Mouse (Mus musculus): ENCODE measurements at regions not wholly inside any gene's neighbourhood (a gene's known extent, or its start where the extent isn't known, plus 50 kb on each side); places are given as distances from the start of the nearest gene placed in this dataset.

- DNase-seq (ENCODE audit: low spot score), result no peak
- H3K27me3 ChIP-seq (replicated peaks; ENCODE audit: low read depth, poor library complexity, severe bottlenecking), result no peaks in the 10 kb centered on the region
- H3K27ac ChIP-seq (replicated peaks), result no peak overlapping the region
- H3K9me3 ChIP-seq, result no peaks in the 10 kb centered on the region
- H3K4me1 ChIP-seq, result peaks cover 17% of the 10 kb centered on the region
- H3K36me3 ChIP-seq (replicated peaks), result no peaks in the 10 kb centered on the region
- no peak overlapping the region for H3K4me3 ChIP-seq
- WGBS, result 67% methylated on average over 1 of the region's 1 CpGs
Observed at GRCm38 (mm10) chr19:14035371-14035770, 122.0 kb downstream of the Olfr1505 start.

GRCm38 (mm10) chr19:14035785-14036184 lies 122.5 kb downstream of the Olfr1505 start:
- H3K4me1 ChIP-seq, result peaks cover 17% of the 10 kb centered on the region
- H3K9me3 ChIP-seq, result no peaks in the 10 kb centered on the region
- H3K27me3 ChIP-seq (replicated peaks; ENCODE audit: low read depth, poor library complexity, severe bottlenecking), result no peaks in the 10 kb centered on the region
- H3K36me3 ChIP-seq (replicated peaks), result no peaks in the 10 kb centered on the region
- H3K27ac ChIP-seq (replicated peaks), result no peak overlapping the region
- no peak overlapping the region for H3K4me3 ChIP-seq
- 49% methylated on average over 1 of the region's 1 CpGs for WGBS
- DNase-seq (ENCODE audit: low spot score), result no peak

- no peak overlapping the region for H3K27ac ChIP-seq (replicated peaks)
Observed at GRCm38 (mm10) chr19:14036750-14037149, 123.4 kb downstream of the Olfr1505 start.

GRCm38 (mm10) chr19:14042753-14043152 lies 129.4 kb downstream of the Olfr1505 start:
- WGBS, result 49% methylated on average over 5 of the region's 5 CpGs
- no peaks in the 10 kb centered on the region for H3K4me1 ChIP-seq

More at GRCm38 (mm10) chr19:14036750-14037149, 123.4 kb downstream of the Olfr1505 start:
- H3K36me3 ChIP-seq (replicated peaks), result no peaks in the 10 kb centered on the region
- DNase-seq (ENCODE audit: low spot score), result no peak
- no peak overlapping the region for H3K4me3 ChIP-seq
- no peaks in the 10 kb centered on the region for H3K9me3 ChIP-seq
- peaks cover 17% of the 10 kb centered on the region for H3K4me1 ChIP-seq
- 41% methylated on average over 1 of the region's 1 CpGs for WGBS
- H3K27me3 ChIP-seq (replicated peaks; ENCODE audit: low read depth, poor library complexity, severe bottlenecking), result no peaks in the 10 kb centered on the region

GRCm38 (mm10) chr19:14045456-14045855 lies 132.1 kb downstream of the Olfr1505 start:
- WGBS, result 65% methylated on average over 2 of the region's 2 CpGs
- no peaks in the 10 kb centered on the region for H3K9me3 ChIP-seq
- H3K36me3 ChIP-seq (replicated peaks), result no peaks in the 10 kb centered on the region
- H3K4me3 ChIP-seq, result no peak overlapping the region
- no peak overlapping the region for H3K27ac ChIP-seq (replicated peaks)
- H3K27me3 ChIP-seq (replicated peaks; ENCODE audit: low read depth, poor library complexity, severe bottlenecking), result no peaks in the 10 kb centered on the region
- H3K4me1 ChIP-seq, result no peaks in the 10 kb centered on the region
- DNase-seq (ENCODE audit: low spot score), result no peak

More at GRCm38 (mm10) chr19:14042753-14043152, 129.4 kb downstream of the Olfr1505 start:
- H3K27me3 ChIP-seq (replicated peaks; ENCODE audit: low read depth, poor library complexity, severe bottlenecking), result no peaks in the 10 kb centered on the region
- no peaks in the 10 kb centered on the region for H3K36me3 ChIP-seq (replicated peaks)
- H3K9me3 ChIP-seq, result no peaks in the 10 kb centered on the region
- H3K4me3 ChIP-seq, result no peak overlapping the region
- no peak for DNase-seq (ENCODE audit: low spot score)
- no peak overlapping the region for H3K27ac ChIP-seq (replicated peaks)

- 89% methylated on average over 4 of the region's 4 CpGs for WGBS
Observed at GRCm38 (mm10) chr19:14052052-14052451, 138.7 kb downstream of the Olfr1505 start.

GRCm38 (mm10) chr19:14080538-14080937 lies 167.2 kb downstream of the Olfr1505 start:
- no peak overlapping the region for H3K27ac ChIP-seq (replicated peaks)
- DNase-seq (ENCODE audit: low spot score), result peak; percentile 39
- H3K27me3 ChIP-seq (replicated peaks; ENCODE audit: low read depth, poor library complexity, severe bottlenecking), result no peaks in the 10 kb centered on the region
- 14% methylated on average over 2 of the region's 2 CpGs for whole genome bisulfite sequencing
- H3K36me3 ChIP-seq (replicated peaks), result no peaks in the 10 kb centered on the region
- H3K4me1 ChIP-seq, result no peaks in the 10 kb centered on the region
- no peak overlapping the region for H3K4me3 ChIP-seq
- peaks cover 9% of the 10 kb centered on the region; the same call in 1 of the 2 replicates for H3K9me3 ChIP-seq

More at GRCm38 (mm10) chr19:14052052-14052451, 138.7 kb downstream of the Olfr1505 start:
- Histone ChIP-seq H3K27ac (replicated peaks) (no peak overlapping the region), H3K36me3 (replicated peaks) (no peaks in the 10 kb centered on the region), H3K4me3 (no peak overlapping the region), H3K4me1 (no peaks in the 10 kb centered on the region), H3K9me3 (no peaks in the 10 kb centered on the region), H3K27me3 (replicated peaks; ENCODE audit: low read depth, poor library complexity, severe bottlenecking) (no peaks in the 10 kb centered on the region)
- DNase-seq (ENCODE audit: low spot score), result no peak

GRCm38 (mm10) chr19:14084726-14085125 lies 171.4 kb downstream of the Olfr1505 start:
- H3K27me3 ChIP-seq (replicated peaks; ENCODE audit: low read depth, poor library complexity, severe bottlenecking), result no peaks in the 10 kb centered on the region

GRCm38 (mm10) chr19:14090106-14090505 lies 176.8 kb downstream of the Olfr1505 start:
- Histone ChIP-seq H3K27me3 (replicated peaks; ENCODE audit: low read depth, poor library complexity, severe bottlenecking) (no peaks in the 10 kb centered on the region), H3K27ac (replicated peaks) (no peak overlapping the region), H3K4me3 (no peak overlapping the region), H3K36me3 (replicated peaks) (no peaks in the 10 kb centered on the region), H3K9me3 (no peaks in the 10 kb centered on the region), H3K4me1 (peaks cover 11% of the 10 kb centered on the region; the same call in 1 of the 2 replicates)
- WGBS, result 93% methylated on average over 3 of the region's 3 CpGs
- DNase-seq (ENCODE audit: low spot score), result no peak

More at GRCm38 (mm10) chr19:14084726-14085125, 171.4 kb downstream of the Olfr1505 start:
- DNase-seq (ENCODE audit: low spot score), result no peak
- H3K4me1 ChIP-seq, result no peaks in the 10 kb centered on the region
- H3K27ac ChIP-seq (replicated peaks), result no peak overlapping the region
- H3K36me3 ChIP-seq (replicated peaks), result no peaks in the 10 kb centered on the region
- peaks cover 9% of the 10 kb centered on the region; the same call in 1 of the 2 replicates for H3K9me3 ChIP-seq
- 81% methylated on average over 3 of the region's 3 CpGs for WGBS
- H3K4me3 ChIP-seq, result no peak overlapping the region

- no peak overlapping the region for H3K4me3 ChIP-seq
- H3K4me1 ChIP-seq, result peaks cover 11% of the 10 kb centered on the region; the same call in 1 of the 2 replicates
- no peaks in the 10 kb centered on the region for H3K27me3 ChIP-seq (replicated peaks; ENCODE audit: low read depth, poor library complexity, severe bottlenecking)
- no peaks in the 10 kb centered on the region for H3K9me3 ChIP-seq
- no peaks in the 10 kb centered on the region for H3K36me3 ChIP-seq (replicated peaks)
- H3K27ac ChIP-seq (replicated peaks), result no peak overlapping the region
- no peak for DNase-seq (ENCODE audit: low spot score)
- WGBS, result 61% methylated on average over 2 of the region's 2 CpGs
Observed at GRCm38 (mm10) chr19:14094191-14094590, 180.9 kb downstream of the Olfr1505 start.

GRCm38 (mm10) chr19:14096187-14096586 lies 182.9 kb downstream of the Olfr1505 start:
- Histone ChIP-seq H3K27ac (replicated peaks) (no peak overlapping the region), H3K9me3 (no peaks in the 10 kb centered on the region), H3K4me1 (peaks cover 11% of the 10 kb centered on the region; the same call in 1 of the 2 replicates), H3K36me3 (replicated peaks) (no peaks in the 10 kb centered on the region), H3K4me3 (no peak overlapping the region), H3K27me3 (replicated peaks; ENCODE audit: low read depth, poor library complexity, severe bottlenecking) (no peaks in the 10 kb centered on the region)
- WGBS, result 72% methylated on average over 5 of the region's 5 CpGs
- no peak for DNase-seq (ENCODE audit: low spot score)

GRCm38 (mm10) chr19:14109091-14109490 lies 195.8 kb downstream of the Olfr1505 start:
- H3K9me3 ChIP-seq, result no peaks in the 10 kb centered on the region
- 66% methylated on average over 4 of the region's 4 CpGs for WGBS
- H3K4me3 ChIP-seq, result no peak overlapping the region
- no peaks in the 10 kb centered on the region for H3K36me3 ChIP-seq (replicated peaks)
- 0 out of 2 replicates have a peak, but pooled peaks cover 3% of the 10 kb centered on the region for H3K4me1 ChIP-seq
- no peak overlapping the region for H3K27ac ChIP-seq (replicated peaks)
- no peak for DNase-seq (ENCODE audit: low spot score)
- no peaks in the 10 kb centered on the region for H3K27me3 ChIP-seq (replicated peaks; ENCODE audit: low read depth, poor library complexity, severe bottlenecking)

- peaks cover 39% of the 10 kb centered on the region for H3K27me3 ChIP-seq (replicated peaks; ENCODE audit: low read depth, poor library complexity, severe bottlenecking)
- peak; percentile 43 for DNase-seq (ENCODE audit: low spot score)
- H3K4me1 ChIP-seq, result peaks cover 37% of the 10 kb centered on the region
- H3K4me3 ChIP-seq, result no peak overlapping the region
- H3K36me3 ChIP-seq (replicated peaks), result no peaks in the 10 kb centered on the region
- 14% methylated on average over 8 of the region's 8 CpGs for WGBS
- no peak overlapping the region for H3K27ac ChIP-seq (replicated peaks)
- H3K9me3 ChIP-seq, result no peaks in the 10 kb centered on the region
Observed at GRCm38 (mm10) chr19:14123348-14124113, 210.2 kb downstream of the Olfr1505 start.
